Mouse (Mus musculus): Measurements from ENCODE around the gene Prkra.
A peak's percentile ranks its signal among the peaks of the same experiment; 100 is the strongest.
"Not testable (repeated sequence)": the region's sequence is repeated elsewhere in the genome, so short reads cannot be mapped to it uniquely, and the experiment has no call there.

Gene Prkra

GRCm38 (mm10) chr2:76655444-76655843, 7.6 kb upstream of the Prkra start:
- DNase-seq (ENCODE audit: low read depth, low spot score): no peak

GRCm38 (mm10) chr2:76654646-76655045, 6.8 kb upstream of the Prkra start:
- no peak for DNase-seq (ENCODE audit: low read depth, low spot score)

DNA sequence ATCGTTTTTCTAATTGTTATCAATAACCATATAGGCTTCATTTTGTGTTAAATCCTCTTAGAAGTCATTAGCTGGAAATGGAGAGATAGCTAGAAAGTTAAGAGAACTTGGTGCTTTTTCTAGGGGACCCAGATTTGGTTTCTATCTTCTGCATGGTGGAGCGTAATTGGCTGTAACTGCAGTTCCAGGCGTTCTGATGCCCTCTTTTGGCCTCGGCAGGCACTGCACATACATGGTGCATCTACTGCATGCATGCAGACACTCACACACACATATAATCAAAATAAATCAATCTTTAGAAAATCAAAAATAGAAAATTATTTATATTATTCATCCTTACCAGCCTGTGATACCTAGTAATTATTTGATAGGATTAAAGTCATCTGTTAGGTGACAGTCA, 5.3 kb upstream of the Prkra start:
- DNase-seq (ENCODE audit: low read depth, low spot score): no peak

DNA sequence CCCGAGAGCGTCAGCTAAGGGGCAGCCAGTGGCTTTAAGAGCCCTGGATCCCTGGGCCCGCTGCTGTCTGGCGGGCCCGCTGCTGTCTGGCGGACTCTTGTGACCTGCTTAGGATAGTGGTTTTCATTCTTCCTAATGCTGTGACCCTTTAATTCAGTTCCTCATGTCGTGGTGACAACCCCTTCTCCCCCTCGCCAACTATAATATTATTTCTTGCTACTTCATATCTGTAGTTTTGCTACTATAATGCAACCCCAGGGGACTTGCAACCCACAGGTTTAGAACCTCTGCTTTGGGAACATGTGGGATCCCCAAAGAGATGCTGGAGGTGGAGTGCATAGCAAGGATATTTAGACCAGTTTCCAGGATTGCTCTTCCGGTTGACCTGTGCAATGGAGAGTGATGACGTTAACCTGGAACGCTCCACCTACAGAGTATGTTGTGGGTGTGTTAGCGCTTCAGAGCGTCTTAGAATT, 889 bp upstream of the Prkra start:
- DNase-seq (ENCODE audit: low read depth, low spot score): no peak

GRCm38 (mm10) chr2:76647441-76647869, 360 bp downstream of the Prkra start:
- DNase-seq (ENCODE audit: low read depth, low spot score): peak; percentile 12

- no peak for DNase-seq (ENCODE audit: low read depth, low spot score)
Observed at GRCm38 (mm10) chr2:76643801-76644200, 4.0 kb downstream of the Prkra start.

DNA sequence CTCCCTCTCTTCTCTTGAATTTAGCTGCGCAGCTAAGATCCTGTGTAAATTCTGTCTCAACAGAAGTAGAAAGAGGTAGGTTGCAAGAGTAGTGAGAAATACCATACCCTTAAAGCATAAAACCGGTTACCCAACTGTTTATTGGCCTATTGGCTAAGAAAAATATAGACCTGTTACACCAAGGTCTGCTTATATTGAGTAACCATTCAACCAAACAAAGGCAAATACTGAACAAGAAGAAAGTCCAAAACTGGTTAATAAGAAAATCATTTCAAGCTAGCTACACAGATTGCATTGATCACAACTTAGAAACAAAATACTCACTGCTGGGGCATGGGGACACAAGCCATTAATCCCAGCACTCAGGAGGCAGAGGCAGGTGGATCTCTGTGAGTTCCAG, 8.2 kb downstream of the Prkra start:
- DNase-seq (ENCODE audit: low read depth, low spot score): no peak

DNA sequence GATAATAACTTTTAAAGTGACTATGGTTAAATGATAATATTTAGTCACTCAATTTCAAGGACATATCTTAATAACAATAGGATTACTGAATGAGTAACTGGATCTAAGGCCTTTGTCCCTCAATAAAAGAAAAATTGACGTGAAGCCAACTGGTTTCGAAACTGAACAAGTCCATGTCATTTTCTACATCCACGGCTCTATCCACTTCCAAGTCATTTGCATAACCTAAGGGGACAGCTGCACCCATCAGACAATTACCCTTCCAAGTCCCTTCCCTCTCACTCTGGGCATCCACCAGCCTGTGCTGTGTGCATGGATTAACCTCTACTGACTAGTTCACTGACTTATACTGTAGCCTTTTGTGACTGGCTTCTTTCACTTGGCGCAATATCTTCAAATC, 16.2 kb downstream of the Prkra start:
- DNase-seq (ENCODE audit: low read depth, low spot score): no peak

GRCm38 (mm10) chr2:76630293-76630692, 17.5 kb downstream of the Prkra start:
- no peak for DNase-seq (ENCODE audit: low read depth, low spot score)

DNA sequence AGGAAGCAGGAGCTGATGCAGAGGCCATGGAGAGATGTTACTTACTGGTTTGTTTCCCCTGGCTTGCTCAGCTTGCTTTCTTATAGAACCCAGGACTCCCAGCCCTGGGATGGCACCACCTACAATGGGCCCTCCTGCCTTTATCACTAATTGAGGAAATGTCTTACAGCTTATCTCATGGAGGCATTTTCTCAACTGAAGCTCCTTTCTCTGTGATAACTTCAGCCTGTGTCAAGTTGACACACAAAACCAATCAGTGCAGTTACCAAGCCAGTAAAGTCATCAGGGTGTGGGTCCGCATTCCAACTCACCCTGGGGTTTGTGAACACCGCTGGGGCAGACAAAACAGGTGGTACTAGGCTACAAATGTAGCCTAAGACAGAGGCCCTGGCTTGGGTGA, 25.5 kb downstream of the Prkra start:
- DNase-seq (ENCODE audit: low read depth, low spot score): not testable (repeated sequence)

DNA sequence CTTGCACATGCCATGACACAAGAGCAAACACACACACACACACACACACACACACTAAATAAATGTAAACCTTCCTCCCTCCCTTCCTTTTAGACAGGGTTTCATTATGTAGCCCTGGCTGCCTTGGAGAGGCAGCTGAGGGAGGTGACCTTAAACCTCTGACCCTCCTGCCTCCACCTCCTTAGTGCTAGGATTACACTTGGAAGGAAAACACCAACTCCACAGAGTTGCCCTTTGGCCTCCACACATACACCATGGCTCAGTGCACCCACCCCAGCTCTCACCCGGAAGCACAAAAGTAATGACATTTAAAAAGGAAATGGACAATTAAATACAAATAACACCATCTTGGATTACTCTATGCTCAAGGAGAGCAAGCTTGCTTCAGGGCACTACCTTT, 26.1 kb downstream of the Prkra start:
- DNase-seq (ENCODE audit: low read depth, low spot score): no peak

GRCm38 (mm10) chr2:76620188-76620587, 27.6 kb downstream of the Prkra start:
- DNase-seq (ENCODE audit: low read depth, low spot score): no peak

- DNase-seq (ENCODE audit: low read depth, low spot score): no peak
Observed at GRCm38 (mm10) chr2:76618078-76618477, 29.7 kb downstream of the Prkra start.

DNA sequence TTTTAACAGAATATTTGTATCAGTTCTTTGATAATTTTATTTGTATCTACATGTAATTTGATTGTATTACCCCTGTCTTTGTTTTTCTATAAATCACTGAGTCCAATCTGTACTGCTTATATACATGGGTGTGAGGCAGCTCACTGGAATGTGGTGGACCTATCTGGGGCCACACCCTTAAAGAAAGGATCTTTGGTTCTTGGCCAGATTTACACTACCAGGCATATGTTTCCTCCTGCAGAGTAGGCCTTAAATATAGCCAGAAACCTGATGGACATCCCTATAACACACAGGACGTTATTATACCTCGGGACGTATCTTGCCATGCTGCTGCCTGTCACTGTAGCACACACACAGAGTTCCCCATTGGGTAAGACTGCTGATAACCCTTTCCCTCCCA, 35.8 kb downstream of the Prkra start:
- DNase-seq (ENCODE audit: low read depth, low spot score): no peak

- DNase-seq (ENCODE audit: low read depth, low spot score): no peak
Observed at GRCm38 (mm10) chr2:76610326-76611104, 37.3 kb downstream of the Prkra start.

DNA sequence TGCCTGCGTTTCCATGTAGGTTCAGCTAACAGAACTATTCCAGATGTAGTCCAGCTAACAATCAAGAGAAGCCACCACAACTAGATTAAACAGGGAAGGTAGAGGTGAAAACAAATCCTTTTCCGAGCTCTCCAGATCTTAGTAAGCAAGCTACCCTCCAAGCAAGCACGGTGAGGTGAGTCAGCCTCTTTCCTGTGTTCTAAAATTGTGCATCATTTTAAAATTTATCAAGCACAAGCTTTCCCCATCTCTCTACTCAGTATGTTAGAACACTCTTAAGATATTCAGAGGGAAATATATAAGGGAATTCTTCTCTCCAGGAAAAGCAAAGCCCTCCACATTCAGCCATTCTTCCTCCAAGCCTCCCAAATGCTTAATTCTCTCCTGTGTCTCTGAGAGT, 41.1 kb downstream of the Prkra start:
- DNase-seq (ENCODE audit: low read depth, low spot score): no peak

DNA sequence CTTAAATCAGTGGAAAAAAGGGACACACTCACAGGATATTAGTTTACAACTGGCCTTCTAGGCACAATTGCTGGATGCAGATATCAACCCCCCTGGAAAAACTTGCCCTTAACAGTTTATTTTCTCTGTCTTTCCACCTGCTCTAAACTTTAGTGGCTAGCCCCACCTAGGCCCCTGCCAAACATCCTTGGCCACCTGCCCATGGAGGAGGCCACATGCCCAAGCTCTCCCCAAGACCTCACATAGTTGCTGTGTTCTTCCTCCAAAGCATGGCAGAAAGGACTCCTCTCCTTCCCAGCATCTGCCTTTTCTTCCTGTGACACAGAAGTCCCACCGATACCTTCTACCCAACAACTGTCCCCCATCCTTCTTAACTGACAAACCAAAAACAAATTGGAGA, 45.6 kb downstream of the Prkra start:
- no peak for DNase-seq (ENCODE audit: low read depth, low spot score)

GRCm38 (mm10) chr2:76599214-76599613, 48.6 kb downstream of the Prkra start:
- DNase-seq (ENCODE audit: low read depth, low spot score): no peak

GRCm38 (mm10) chr2:76597521-76597920, 50.3 kb downstream of the Prkra start:
- DNase-seq (ENCODE audit: low read depth, low spot score): no peak

GRCm38 (mm10) chr2:76592401-76592924, 55.4 kb downstream of the Prkra start:
- DNase-seq (ENCODE audit: low read depth, low spot score): no peak

GRCm38 (mm10) chr2:76590221-76590620, 57.6 kb downstream of the Prkra start:
- DNase-seq (ENCODE audit: low read depth, low spot score): no peak

DNA sequence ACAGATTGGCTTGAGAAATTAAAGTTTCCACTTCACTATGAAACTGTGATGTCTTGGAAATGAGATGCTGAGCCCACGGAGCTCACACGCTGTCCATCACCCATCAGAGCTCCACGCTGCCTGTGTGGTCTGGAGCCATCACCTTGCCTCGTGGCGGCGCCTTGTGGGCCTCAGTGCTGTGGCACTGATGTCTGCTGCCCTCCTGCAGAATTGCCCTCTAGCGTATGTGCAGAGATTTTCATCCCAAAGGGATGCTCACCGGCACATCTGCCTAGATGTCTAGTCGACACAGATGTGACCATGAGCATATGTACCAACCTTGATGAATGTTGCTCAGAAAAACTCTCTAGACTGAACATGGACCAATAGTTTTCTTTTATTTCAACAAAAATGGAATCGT, 60.9 kb downstream of the Prkra start:
- no peak for DNase-seq (ENCODE audit: low read depth, low spot score)

GRCm38 (mm10) chr2:76585090-76585489, 62.7 kb downstream of the Prkra start:
- no peak for DNase-seq (ENCODE audit: low read depth, low spot score)

All from c-Kit-negative CD71-positive TER-119-positive erythroid progenitor cells, embryonic 14.5 days (primary cell).